Mouse (Mus musculus): ENCODE results near the gene Rtn3.
"Not testable (repeated sequence)": the region's sequence is repeated elsewhere in the genome, so short reads cannot be mapped to it uniquely, and the experiment has no call there.

Gene Rtn3

DNA sequence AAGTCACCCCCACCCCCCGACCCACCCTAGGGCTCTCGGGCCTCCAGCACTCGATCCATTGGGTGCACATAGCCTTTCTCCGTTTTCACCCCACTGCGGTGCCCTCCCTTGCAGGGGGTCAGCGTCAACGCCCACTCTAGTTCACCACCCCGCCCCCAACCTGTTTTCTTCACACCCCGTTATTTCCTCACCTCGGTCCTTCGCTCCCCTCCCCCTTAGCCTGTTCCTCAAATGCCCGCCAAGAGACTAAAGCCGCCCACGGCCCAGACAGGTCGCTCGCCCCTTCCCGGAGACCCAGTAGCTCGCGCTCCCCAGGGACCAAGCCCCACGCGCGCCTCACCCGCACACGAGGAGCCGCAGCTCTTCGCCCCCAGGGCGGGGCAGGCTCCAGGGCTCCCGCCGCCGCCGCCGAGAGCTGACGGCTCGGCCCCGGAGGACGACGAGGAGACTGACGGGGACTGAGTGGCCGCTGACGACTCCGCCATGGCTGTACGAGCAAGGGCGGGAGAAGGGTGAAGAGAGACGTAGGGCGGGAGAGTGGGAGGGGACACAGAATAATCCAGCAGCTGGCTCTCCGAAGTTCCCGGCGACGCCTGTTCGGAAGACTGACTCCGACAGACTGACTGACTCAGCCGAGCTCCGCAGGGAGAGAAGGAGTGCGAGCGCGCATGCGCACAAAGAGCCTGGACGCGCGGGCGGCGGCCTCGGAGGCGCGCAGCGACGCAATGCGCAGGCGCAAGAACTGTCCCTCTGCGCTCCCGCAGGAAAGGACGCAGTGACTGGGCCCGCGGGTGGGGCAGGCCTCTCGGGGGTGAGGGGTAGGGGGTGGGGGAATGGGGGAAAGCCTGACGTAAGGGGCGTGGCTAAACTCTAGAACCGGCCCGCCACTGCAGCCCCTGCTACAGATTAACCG lies at the start of gene Rtn3:
Rtn3 (minus strand) TSS at position 683 of the 913 bp plus-strand sequence.
- DNase-seq: peak; percentile 98

DNA sequence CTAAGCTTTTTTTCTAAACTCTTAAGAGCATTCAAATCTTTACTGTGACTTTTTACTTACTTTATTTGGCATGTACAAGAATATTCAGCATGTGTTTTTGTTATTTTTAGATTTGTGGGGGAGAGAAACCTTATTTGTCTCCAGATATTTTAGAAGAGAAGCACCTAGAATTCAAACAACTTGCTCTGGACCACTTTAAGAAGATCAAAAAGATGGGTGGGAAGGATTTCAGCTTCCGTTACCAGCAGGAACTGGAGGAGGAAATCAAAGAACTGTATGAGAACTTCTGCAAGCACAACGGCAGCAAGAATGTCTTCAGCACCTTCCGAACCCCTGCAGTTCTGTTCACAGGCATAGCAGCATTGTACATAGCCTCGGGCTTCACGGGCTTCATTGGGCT lies 48.8 kb upstream of the Rtn3 start:
- DNase-seq: no peak

DNA sequence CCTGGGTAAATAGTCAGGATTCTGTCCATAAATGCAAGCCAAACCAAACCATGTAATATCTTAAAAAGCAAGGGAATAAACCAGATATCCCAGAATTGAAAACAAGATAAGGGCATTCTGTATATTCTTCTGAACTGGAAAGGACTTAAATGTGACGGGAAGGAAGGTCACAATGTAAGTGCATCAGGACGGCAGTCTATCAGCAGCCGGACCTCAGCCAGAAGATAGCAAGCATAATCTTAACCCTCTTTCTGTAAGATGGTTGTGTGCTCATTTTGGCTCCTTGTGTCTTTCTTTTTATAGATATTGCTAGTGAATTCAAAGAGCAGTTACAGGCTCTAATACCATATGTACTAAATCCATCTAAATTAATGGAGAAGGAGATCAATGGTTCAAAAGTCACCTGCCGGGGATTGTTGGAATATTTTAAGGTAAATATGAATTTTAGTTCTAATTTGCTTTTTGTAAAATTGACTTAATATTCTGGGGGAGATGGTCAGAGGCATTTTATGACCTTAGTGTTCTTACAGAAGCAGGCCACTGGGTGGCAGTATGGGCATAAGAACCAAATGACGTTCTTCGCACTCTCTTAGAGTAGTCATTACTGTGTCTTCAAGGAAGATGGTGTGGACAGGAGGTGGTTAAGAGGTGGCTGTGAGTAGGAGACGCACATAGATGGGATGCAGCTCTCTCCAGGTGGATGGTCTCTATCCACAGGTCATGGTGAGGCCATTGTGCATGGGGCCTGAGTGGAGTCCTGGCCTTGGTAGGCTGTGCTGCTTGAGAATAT lies 45.8 kb upstream of the Rtn3 start:
- DNase-seq: peak; percentile 10

DNA sequence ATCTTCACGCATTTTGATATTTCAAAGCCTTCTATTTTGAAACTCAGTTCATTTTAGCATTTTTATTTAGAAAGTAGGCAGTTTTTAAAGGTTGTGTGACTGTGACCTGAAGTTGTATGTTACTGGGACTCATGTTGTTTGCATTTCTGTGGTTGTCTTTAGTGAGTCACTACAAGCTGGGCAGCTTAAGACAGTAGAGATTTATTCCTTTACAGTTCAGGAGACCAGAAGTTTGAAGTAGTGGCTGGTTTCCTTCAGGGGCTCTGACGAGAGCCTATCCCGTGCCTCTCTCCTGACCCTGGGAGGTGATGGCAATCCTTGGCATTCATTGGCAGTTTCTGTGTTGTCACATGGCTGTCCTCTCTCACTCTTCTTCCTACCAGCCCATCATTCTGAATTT lies 41.8 kb upstream of the Rtn3 start:
- no peak for DNase-seq

- no peak for DNase-seq
Observed at GRCm38 (mm10) chr19:7523781-7524180, 40.7 kb upstream of the Rtn3 start.

GRCm38 (mm10) chr19:7523292-7523691 lies 40.2 kb upstream of the Rtn3 start:
- no peak for DNase-seq

DNA sequence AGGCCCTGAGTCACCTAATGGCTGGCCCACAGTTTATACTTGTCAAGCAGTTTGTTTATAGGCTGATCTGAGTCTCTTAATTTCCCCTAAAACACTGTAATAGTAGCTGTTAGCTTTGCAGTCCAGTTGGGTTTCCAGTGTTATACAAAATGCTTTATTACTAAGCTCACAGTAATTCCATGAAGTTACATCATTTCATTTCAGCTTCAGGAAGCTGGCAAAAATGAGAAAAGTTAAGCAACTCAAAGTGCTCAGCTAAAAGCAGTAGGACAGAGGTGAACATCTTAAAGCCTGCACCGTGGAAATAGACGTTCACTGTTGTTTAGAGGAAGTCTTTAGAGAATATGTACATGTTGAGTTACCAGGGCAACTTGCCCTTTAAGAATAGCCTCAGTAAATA lies 39.8 kb upstream of the Rtn3 start:
- DNase-seq: no peak

DNA sequence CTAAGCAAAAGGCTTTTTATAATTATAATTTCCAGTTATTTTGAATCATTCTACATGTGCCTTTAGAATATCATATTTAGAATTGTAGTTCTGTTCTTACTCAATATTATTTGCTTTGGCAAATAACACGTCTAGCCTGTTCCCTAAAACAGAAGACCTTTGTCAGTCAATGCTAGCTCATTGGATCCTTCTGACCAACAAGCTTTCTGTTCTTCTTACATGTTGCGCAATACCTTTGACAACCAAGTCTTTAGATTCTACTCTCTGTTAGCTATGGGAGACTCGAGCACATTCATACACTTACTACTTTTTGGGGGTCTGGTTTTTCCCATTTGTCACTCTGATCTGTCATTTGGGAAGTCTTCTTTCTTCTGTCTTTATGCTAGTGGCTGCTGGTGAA lies 38.5 kb upstream of the Rtn3 start:
- DNase-seq: no peak

- no peak for DNase-seq
Observed at GRCm38 (mm10) chr19:7516437-7516836, 33.4 kb upstream of the Rtn3 start.

- no peak for DNase-seq
Observed at GRCm38 (mm10) chr19:7508026-7508425, 24.9 kb upstream of the Rtn3 start.

DNA sequence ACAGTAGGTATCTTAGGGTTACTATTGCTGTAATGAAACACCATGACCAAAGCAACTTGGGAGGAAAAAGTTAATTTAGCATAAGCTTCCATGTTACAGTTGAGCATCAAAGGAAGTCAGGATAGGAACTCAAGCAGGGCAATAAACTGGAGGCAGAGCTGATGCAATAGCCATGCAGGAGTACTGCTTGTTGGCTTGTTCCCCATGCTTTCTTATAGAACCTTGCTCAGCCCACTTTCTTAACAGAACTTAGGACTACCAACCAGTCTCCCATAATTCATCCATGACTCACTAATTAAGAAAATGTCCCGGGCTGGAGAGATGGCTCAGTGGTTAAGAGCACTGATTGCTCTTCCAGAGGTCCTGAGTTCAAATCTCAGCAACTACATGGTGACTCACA lies 23.2 kb upstream of the Rtn3 start:
- no peak for DNase-seq

DNA sequence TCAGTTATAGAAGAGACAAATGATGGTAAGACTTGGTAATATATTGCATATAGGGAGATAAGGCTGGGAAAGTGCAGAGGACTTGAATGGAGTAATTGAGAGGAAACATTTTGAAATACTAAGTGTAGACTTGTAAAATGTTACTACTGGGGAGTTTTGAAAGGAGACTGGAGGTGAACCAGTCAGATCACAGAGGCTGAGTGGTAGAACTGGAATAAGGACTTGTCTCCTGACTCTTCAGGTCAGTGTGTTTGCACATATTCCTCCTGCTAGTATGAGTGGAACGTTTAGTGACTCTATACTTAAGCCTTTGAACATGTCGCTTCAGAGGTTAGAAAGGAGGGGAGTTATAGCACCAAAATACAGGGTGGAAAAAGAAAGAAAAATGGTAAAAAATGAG lies 19.4 kb upstream of the Rtn3 start:
- no peak for DNase-seq

- DNase-seq: no peak
Observed at GRCm38 (mm10) chr19:7500701-7501100, 17.6 kb upstream of the Rtn3 start.

GRCm38 (mm10) chr19:7498816-7499215 lies 15.7 kb upstream of the Rtn3 start:
- no peak for DNase-seq

DNA sequence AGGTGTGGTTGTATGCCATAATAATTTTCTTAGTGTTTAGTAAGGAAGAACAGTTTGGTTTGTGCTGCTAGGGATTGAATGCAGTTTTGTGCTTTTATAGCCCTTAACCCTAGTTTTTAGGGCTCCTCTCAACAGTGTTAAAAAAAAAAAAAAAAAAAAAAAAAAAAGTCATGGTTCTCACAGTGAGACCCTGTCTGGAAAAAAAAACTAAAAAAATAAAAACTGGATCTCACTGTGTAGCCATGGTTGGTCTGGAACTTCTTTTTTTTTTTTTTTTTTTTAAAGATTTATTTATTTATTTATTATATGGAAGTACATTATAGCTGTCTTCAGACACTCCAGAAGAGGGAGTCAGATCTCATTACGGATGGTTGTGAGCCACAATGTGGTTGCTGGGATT lies 13.0 kb upstream of the Rtn3 start:
- DNase-seq: not testable (repeated sequence)

DNA sequence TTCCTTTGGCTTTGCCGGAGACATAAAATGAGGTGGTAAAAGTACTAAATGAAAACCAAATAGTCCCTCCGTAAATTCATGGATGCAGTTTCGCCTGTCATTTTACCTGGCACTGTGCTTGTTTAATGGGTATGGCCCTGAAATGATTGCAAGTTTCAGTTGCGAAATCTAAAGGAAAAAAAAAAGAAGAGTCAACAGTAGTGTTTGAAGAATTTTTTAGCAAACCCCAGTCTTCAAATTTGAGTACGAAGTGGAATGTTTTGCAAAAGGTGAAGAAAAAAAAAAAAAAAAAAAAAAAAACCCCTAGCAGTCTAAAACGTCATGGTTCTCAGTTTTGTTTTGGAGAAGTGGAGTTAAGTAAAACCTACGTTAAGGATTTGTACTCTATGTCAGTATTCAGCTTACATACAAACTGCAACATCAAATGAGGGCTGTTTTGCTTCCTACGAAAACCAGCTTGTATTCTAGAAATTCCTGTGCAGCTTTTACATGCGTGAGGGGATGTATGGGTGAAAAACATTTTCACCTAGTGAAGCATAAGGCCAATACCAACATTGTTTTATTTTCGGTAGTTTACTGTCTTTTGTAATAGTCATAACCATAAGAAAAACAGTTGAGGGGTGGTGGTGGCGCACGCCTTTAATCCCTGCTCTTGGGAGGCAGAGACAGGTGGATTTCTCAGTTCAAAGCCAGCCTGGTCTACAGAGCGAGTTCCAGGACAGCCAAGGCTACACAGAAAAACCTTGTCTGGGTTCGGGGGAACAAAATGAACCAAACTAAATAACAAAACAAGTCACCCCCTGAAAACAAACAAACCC lies 12.3 kb upstream of the Rtn3 start:
- no peak for DNase-seq

DNA sequence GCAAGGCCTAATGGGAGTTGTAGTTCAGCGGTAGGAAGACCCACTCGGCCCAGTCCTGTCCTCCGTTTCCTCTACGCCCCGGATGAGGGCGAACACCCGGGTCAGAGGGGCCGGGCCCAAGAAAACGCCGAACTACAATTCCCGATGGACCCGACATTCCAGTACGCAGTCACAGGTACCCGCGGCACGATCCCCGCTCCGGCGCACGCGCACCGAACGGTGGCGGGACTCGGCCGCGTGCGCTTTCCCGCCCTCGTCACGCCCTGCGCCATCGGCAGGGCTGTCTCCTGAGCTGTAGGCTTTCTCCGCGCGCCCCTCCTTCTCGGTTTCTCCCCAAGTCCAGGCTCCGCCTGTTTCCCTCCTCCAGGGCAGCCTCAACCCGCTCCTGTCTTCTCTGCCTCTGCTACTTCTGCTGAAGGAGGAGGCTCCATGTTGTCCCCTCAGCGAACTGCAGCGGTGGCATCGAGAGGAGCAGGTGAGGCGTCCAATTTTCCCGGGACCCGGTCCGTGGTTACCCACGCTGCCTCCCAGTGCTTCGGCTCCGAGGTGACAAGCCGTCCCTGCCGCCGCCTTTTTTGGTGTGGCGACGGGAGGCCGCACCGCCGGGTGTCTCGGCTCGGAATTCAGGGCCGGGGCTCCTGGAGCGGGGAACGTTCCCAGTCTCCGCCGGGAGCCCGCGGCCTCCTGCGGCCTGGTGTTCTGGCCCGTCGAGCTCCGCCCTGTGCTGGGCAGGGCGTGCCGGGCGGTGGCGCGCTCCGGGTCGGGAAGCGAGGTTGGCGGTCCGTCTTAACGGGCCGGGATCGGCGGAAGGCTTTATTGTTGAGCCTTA lies 11.3 kb upstream of the Rtn3 start:
- peak; percentile 98 for DNase-seq

DNA sequence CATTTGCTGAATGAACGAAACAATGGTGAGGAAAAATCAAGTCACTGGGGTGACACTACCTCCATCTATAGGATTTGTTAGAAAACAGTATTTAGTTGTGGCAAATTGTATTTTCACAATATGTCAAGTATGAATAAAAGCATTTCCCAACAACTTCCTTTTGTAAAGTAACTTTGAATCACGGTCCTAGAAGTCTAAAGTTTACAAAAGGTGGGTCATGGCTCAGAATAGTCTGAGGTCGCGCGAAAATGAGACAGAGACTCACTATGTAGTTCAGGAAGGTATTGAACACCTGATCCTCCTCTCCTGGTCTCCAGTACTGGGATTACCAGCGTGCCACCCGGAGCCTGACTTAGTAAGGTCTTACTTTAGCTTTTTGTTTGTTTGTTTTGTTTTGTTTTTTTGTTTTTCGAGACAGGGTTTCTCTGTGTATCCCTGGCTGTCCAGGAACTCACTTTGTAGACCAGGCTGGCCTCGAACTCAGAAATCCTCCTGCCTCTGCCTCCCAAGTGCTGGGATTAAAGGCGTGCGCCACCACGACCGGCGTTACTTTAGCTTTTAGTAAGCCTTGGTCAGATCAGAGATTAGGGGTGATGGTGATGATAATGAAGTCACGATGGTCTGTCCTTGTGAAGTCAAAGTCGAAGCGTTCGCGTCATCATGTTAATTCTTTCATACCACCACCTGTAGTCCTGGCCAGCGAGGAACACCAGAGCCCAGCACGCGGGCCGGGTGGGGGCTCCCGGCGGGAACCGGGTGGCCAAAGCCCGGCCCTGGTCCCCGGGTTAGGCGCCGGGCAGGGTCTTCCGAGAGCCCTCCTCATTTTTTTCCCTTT lies 10.5 kb upstream of the Rtn3 start, which contains the start of gene Atl3:
Atl3 (plus strand) TSS at position 689 of the 835 bp plus-strand sequence.
- DNase-seq: no peak

DNA sequence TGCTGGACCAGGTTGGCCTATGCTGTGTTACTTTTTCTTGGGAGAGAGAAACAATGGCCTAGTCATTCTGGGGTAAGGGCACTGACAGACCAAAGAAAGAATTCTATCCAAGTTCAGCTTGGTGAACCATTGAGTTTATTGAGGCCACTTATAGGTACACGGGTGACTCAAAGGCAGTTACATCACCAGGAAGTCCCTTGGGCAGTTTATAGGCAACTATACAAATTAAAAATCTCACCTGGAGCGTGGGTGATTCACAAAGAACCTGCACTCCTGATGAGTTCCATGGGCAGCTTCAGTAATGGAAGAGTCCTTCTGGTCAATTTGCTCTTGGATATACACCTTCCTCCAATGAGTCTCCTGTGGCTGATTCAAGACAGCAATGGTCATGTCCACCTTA lies 9.6 kb upstream of the Rtn3 start:
- no peak for DNase-seq

DNA sequence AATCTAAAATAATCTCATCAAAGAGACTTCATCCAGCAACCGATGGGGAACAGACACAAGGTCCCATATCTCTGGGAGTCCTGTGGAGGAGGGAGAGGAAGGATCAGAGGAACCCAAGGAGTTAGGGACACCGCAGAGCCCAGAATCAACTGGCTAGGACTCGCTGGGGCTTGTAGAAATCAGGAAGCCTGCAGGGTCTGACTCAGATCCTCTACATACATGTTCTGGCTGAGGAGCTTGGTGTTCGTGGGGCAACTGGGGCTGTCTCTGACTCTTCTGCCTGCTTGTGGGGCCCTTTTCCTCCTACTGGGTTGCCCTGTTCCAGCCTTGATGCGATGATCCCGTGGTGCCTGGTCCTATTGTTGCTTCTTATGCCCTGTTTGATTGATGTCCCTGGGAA lies 8.9 kb upstream of the Rtn3 start:
- no peak for DNase-seq

- DNase-seq: no peak
Observed at GRCm38 (mm10) chr19:7487680-7488079, 4.6 kb upstream of the Rtn3 start.

All from cerebellum, adult 11-12 months (tissue).